Mouse (Mus musculus) CH12.LX (cell line): ENCODE measurements at regions not wholly inside any gene's neighbourhood (a gene's known extent, or its start where the extent isn't known, plus 50 kb on each side); places are given as distances from the start of the nearest gene placed in this dataset.

Source experiments
- DNase-seq: peaks from one replicate; pipeline ENCODE4 v3.0.0-alpha.2; 2013; ENCODE audit errors: extremely low read depth
- H3K27ac ChIP-seq: 2 replicates; pipeline ENCODE4 v1.5.1; 2012; ENCODE audit warnings: low read depth, mild to moderate bottlenecking, control low read depth, moderate library complexity; ENCODE audit not compliant: insufficient read depth
- H3K27me3 ChIP-seq: replicated peaks from 2 replicates; pipeline ENCODE3; 2012; ENCODE audit warnings: inconsistent platforms
- H3K36me3 ChIP-seq, 2 experiments: replicated peaks in 1 of 2; 2 replicates each; pipeline versions ENCODE3 to v1.6.1; 2012; ENCODE audit warnings: inconsistent platforms in 1 of 2, low read length in 1 of 2, mild to moderate bottlenecking in 1 of 2, mixed read lengths in 1 of 2, moderate library complexity in 1 of 2; ENCODE audit not compliant: control insufficient read depth in 1 of 2, insufficient read depth in 1 of 2
- H3K4me1 ChIP-seq, 2 experiments: 2 replicates each; pipeline ENCODE4 v1.6.1; 2012; ENCODE audit warnings: inconsistent platforms in 1 of 2, moderate library complexity in 1 of 2; ENCODE audit not compliant: insufficient read depth in 2 of 2, control insufficient read depth in 1 of 2
- H3K4me2 ChIP-seq: 2 replicates; pipeline ENCODE4 v1.6.1; 2012; ENCODE audit warnings: low read depth, mild to moderate bottlenecking, control low read depth; ENCODE audit not compliant: poor library complexity, insufficient read depth, severe bottlenecking
- H3K4me3 ChIP-seq, 3 experiments: fragments of 150-350 bp in 1 of 3; sonication (generic) in 1 of 3; replicated peaks in 1 of 3; 2 replicates each; pipeline versions ENCODE3 to v1.5.1; 2011 to 2012; ENCODE audit warnings: low read depth in 2 of 3, low read length in 2 of 3, mild to moderate bottlenecking in 2 of 3, moderate library complexity in 2 of 3, control low read depth in 1 of 3, improper control_type of control experiment in 1 of 3, inconsistent platforms in 1 of 3, mixed read lengths in 1 of 3; ENCODE audit not compliant: poor library complexity in 1 of 3
- H3K79me2 ChIP-seq: replicated peaks from 2 replicates; pipeline ENCODE4 v1.6.1; 2012; ENCODE audit warnings: mild to moderate bottlenecking, moderate library complexity; ENCODE audit not compliant: control insufficient read depth, poor library complexity, insufficient read depth, severe bottlenecking; ENCODE audit errors: extremely low read depth
- H3K9ac ChIP-seq: 2 replicates; pipeline ENCODE4 v1.6.1; 2012; ENCODE audit warnings: low read depth, mild to moderate bottlenecking, control low read depth, moderate library complexity; ENCODE audit not compliant: insufficient read depth
- H3K9me3 ChIP-seq: replicated peaks from 2 replicates; pipeline ENCODE3; 2012; ENCODE audit warnings: low read length, inconsistent platforms, mixed read lengths
- BHLHE40 ChIP-seq: IDR thresholded peaks from 2 replicates; pipeline ENCODE4 v1.6.1; 2011; ENCODE audit warnings: mild to moderate bottlenecking, low read depth, low read length, improper control_type of control experiment
- CHD1 ChIP-seq: IDR thresholded peaks from 2 replicates; pipeline ENCODE4 v1.6.1; 2012; ENCODE audit warnings: low read depth, low read length, improper control_type of control experiment, inconsistent platforms
- CHD2 ChIP-seq: IDR thresholded peaks from 2 replicates; pipeline ENCODE4 v1.6.1; 2011; ENCODE audit warnings: low read length, improper control_type of control experiment
- EP300 ChIP-seq: IDR thresholded peaks from 2 replicates; pipeline ENCODE4 v1.6.1; 2011; ENCODE audit warnings: low read length, improper control_type of control experiment
- HCFC1 ChIP-seq: IDR thresholded peaks from 2 replicates; pipeline ENCODE4 v1.6.1; 2012; ENCODE audit warnings: low read depth, mild to moderate bottlenecking, inconsistent platforms, low read length, improper control_type of control experiment
- IRF4 ChIP-seq: IDR thresholded peaks from 2 replicates; pipeline ENCODE4 v1.6.1; 2014; ENCODE audit warnings: low read depth, mild to moderate bottlenecking, inconsistent platforms, low read length, improper control_type of control experiment
- MAFK ChIP-seq: IDR thresholded peaks from 2 replicates; pipeline ENCODE4 v1.6.1; 2011; ENCODE audit warnings: low read length, improper control_type of control experiment; ENCODE audit not compliant: insufficient replicate concordance
- MAX ChIP-seq: IDR thresholded peaks from 2 replicates; pipeline ENCODE4 v1.6.1; 2011; ENCODE audit warnings: low read length, improper control_type of control experiment
- MEF2A ChIP-seq: IDR thresholded peaks from 2 replicates; pipeline ENCODE4 v1.6.1; 2014; ENCODE audit warnings: low read depth, mild to moderate bottlenecking, inconsistent platforms, low read length, improper control_type of control experiment, borderline replicate concordance
- MXI1 ChIP-seq: IDR thresholded peaks from 2 replicates; pipeline ENCODE4 v1.6.1; 2011; ENCODE audit warnings: mild to moderate bottlenecking, low read depth, low read length, improper control_type of control experiment
- NELFE ChIP-seq: IDR thresholded peaks from 2 replicates; pipeline ENCODE4 v1.6.1; 2011; ENCODE audit warnings: low read depth, low read length, improper control_type of control experiment
- TBP ChIP-seq: conservative IDR thresholded peaks from 2 replicates; pipeline ENCODE4 v1.6.1; 2011; ENCODE audit warnings: low read depth, low read length, improper control_type of control experiment
- TCF12 ChIP-seq: IDR thresholded peaks from 2 replicates; pipeline ENCODE4 v1.6.1; 2014; ENCODE audit warnings: low read depth, mild to moderate bottlenecking, inconsistent platforms, low read length, improper control_type of control experiment
- UBTF ChIP-seq: IDR thresholded peaks from 2 replicates; pipeline ENCODE4 v1.6.1; 2012; ENCODE audit warnings: low read depth, mild to moderate bottlenecking, inconsistent platforms, low read length, improper control_type of control experiment, moderate library complexity
- ZC3H11A ChIP-seq: IDR thresholded peaks from 2 replicates; pipeline ENCODE4 v1.6.1; 2012; ENCODE audit warnings: low read depth, mild to moderate bottlenecking, inconsistent platforms, low read length, improper control_type of control experiment
- ZKSCAN1 ChIP-seq: IDR thresholded peaks from 2 replicates; pipeline ENCODE4 v1.6.1; 2012; ENCODE audit warnings: low read depth, inconsistent platforms, low read length, improper control_type of control experiment, borderline replicate concordance
- ZMIZ1 ChIP-seq: IDR thresholded peaks from 2 replicates; pipeline ENCODE4 v1.6.1; 2012; ENCODE audit warnings: low read depth, mild to moderate bottlenecking, inconsistent platforms, low read length, improper control_type of control experiment
- ZNF384 ChIP-seq: IDR thresholded peaks from 2 replicates; pipeline ENCODE4 v1.6.1; 2012; ENCODE audit warnings: low read depth, low read length, improper control_type of control experiment, inconsistent platforms
- dilution Hi-C: fragments of 300-500 bp; cut with MboI; formaldehyde crosslinking; loops from 2 replicates; pipeline ENCODE4 v1.14.3; 2020; ENCODE audit warnings: low sequenced_read_pairs; ENCODE audit not compliant: extremely low pct_unique_long_range_greater_than_20kb, extremely low pct_ligation_motif_present
- in situ Hi-C: fragments of 300-500 bp; cut with MboI; formaldehyde crosslinking; loops from 3 replicates; pipeline ENCODE4 v1.14.3; 2019; ENCODE audit warnings: low sequenced_read_pairs, low pct_ligation_motif_present, low pct_unique_long_range_greater_than_20kb, mixed read lengths

GRCm38 (mm10) chr12:5549796-5550195 lies 174.3 kb upstream of the Klhl29 start:
- Histone ChIP-seq H3K27me3 (no peaks in the 10 kb centered on the region), H3K79me2 (no peaks in the 10 kb centered on the region), H3K36me3 (no peaks in the 10 kb centered on the region), H3K4me2 (no peak overlapping the region), H3K9me3 (no peaks in the 10 kb centered on the region), H3K9ac (no peak overlapping the region), H3K4me1 (no peaks in the 10 kb centered on the region), H3K4me3 (no peak overlapping the region), H3K27ac (no peak overlapping the region)
- TF ChIP-seq TCF12, result no peak
- no peak for TF ChIP-seq MAFK
- no peak for TF ChIP-seq MXI1
- TF ChIP-seq CHD2, result no peak
- dilution Hi-C loops (no loop called here), in situ Hi-C loops (no loop called here)
- no peak for DNase-seq

- no peak overlapping the region for H3K4me3 ChIP-seq
- no peak for TF ChIP-seq IRF4
- no peak for TF ChIP-seq UBTF
- TF ChIP-seq ZC3H11A, result no peak
- no peak for TF ChIP-seq CHD2
- TF ChIP-seq HCFC1, result no peak
- no peak for TF ChIP-seq MEF2A
- no peak for TF ChIP-seq TBP
- no peak for TF ChIP-seq ZNF384
- no peak for TF ChIP-seq CHD1
- TF ChIP-seq MAFK, result no peak
- TF ChIP-seq, all 38 proteins: peak for 0
- Histone ChIP-seq H3K9ac (no peak overlapping the region), H3K27ac (no peak overlapping the region), H3K79me2 (no peaks in the 10 kb centered on the region), H3K36me3 (no peaks in the 10 kb centered on the region), H3K9me3 (no peaks in the 10 kb centered on the region), H3K4me1 (no peaks in the 10 kb centered on the region), H3K27me3 (no peaks in the 10 kb centered on the region), H3K4me2 (no peak overlapping the region)
- dilution Hi-C loops, result no loop called here
- in situ Hi-C loops, result no loop called here
- DNase-seq, result no peak
Observed at GRCm38 (mm10) chr12:5547698-5548097, 172.2 kb upstream of the Klhl29 start.

GRCm38 (mm10) chr12:5542701-5543100 lies 167.2 kb upstream of the Klhl29 start:
- dilution Hi-C loops (no loop called here), in situ Hi-C loops (no loop called here)
- H3K4me3 ChIP-seq, result no peak overlapping the region
- H3K9me3 ChIP-seq, result no peaks in the 10 kb centered on the region
- H3K27ac ChIP-seq, result no peak overlapping the region
- no peak overlapping the region for H3K9ac ChIP-seq
- no peaks in the 10 kb centered on the region for H3K4me1 ChIP-seq
- TF ChIP-seq HCFC1, result no peak
- TF ChIP-seq CHD2, result no peak
- TF ChIP-seq MAFK, result no peak
- TF ChIP-seq IRF4, result no peak
- no peak for TF ChIP-seq TBP
- TF ChIP-seq MAX, result no peak
- TF ChIP-seq ZKSCAN1, result no peak
- TF ChIP-seq NELFE, result no peak
- no peak for TF ChIP-seq BHLHE40
- no peak for TF ChIP-seq ZMIZ1
- TF ChIP-seq EP300, result no peak
- no peak for TF ChIP-seq ZNF384
- H3K27me3 ChIP-seq, result no peaks in the 10 kb centered on the region
- DNase-seq, result no peak
- H3K4me2 ChIP-seq, result no peak overlapping the region
- no peaks in the 10 kb centered on the region for H3K79me2 ChIP-seq
- H3K36me3 ChIP-seq, result no peaks in the 10 kb centered on the region
